Mouse (Mus musculus) heart, embryonic 11.5 days (tissue): ENCODE data around the gene Fam83g. TPM values are rescaled to one million over a fixed set of nuclear protein-coding genes. Genes with fewer than 3 reads are reported as not detected.

Experiments used
- ATAC-seq: fragments of 200-750 bp; cut with Nextera tagmentation; replicated peaks from 2 replicates; pipeline ENCODE4 v1.8.0; 2017; ENCODE audit warnings: moderate library complexity; ENCODE audit not compliant: insufficient number of reproducible peaks, low FRiP score, low TSS enrichment
- H3K27ac ChIP-seq: fragments of 300-500 bp; sonication (generic); 2 replicates; pipeline ENCODE4 v1.5.1; 2014; ENCODE audit warnings: mild to moderate bottlenecking, low read depth, low read length
- H3K27me3 ChIP-seq: fragments of 300-500 bp; sonication (generic); 2 replicates; pipeline ENCODE4 v1.6.1; 2014; ENCODE audit warnings: mild to moderate bottlenecking, low read length, mixed read lengths; ENCODE audit not compliant: control insufficient read depth, insufficient read depth
- H3K36me3 ChIP-seq: fragments of 300-500 bp; sonication (generic); 2 replicates; pipeline ENCODE4 v1.6.1; 2014; ENCODE audit warnings: mild to moderate bottlenecking, low read length, moderate library complexity, mixed read lengths; ENCODE audit not compliant: control insufficient read depth, insufficient read depth
- H3K4me1 ChIP-seq: fragments of 300-500 bp; sonication (generic); 2 replicates; pipeline ENCODE4 v1.6.1; 2014; ENCODE audit warnings: low read length; ENCODE audit not compliant: control insufficient read depth, insufficient read depth
- H3K4me2 ChIP-seq: fragments of 300-500 bp; sonication (generic); 2 replicates; pipeline ENCODE4 v1.6.1; 2014; ENCODE audit warnings: mild to moderate bottlenecking, moderate library complexity
- H3K4me3 ChIP-seq: fragments of 300-500 bp; sonication (generic); 2 replicates; pipeline ENCODE4 v1.5.1; 2014; ENCODE audit warnings: low read depth, low read length
- H3K9ac ChIP-seq: fragments of 300-500 bp; sonication (generic); 2 replicates; pipeline ENCODE4 v1.6.1; 2014; ENCODE audit warnings: mild to moderate bottlenecking, low read depth, low read length, moderate library complexity
- H3K9me3 ChIP-seq: fragments of 300-500 bp; sonication (generic); replicated peaks from 2 replicates; pipeline ENCODE4 v1.6.1; 2016; ENCODE audit warnings: low read length; ENCODE audit not compliant: control insufficient read depth
- WGBS: fragments of 180-500 bp; shearing (Covaris S2); extraction: QIAGEN DNeasy Blood & Tissue Kit; methylation state at CpG from one replicate; pipeline ENCODE4 v1.1.7; 2014; ENCODE audit not compliant: insufficient replicate concordance; 5-methylcytosine and 5-hydroxymethylcytosine counted together
- polyA plus RNA-seq: library from polyadenylated mRNA; unstranded; fragments of >200 nt; fragmentation: Nextera tagmentation; extraction: Ambion mirVana; gene quantifications from 2 replicates; pipeline ENCODE4 v1.2.1, GENCODE M21; 2014

Fam83g gene
- polyA plus RNA-seq, 1 experiment from 2014 or later, result 1.6 TPM

- H3K36me3 ChIP-seq, result no peaks in the 10 kb centered on the region
- H3K4me2 ChIP-seq, result no peak overlapping the region
- H3K9ac ChIP-seq, result no peak overlapping the region
- no peak overlapping the region for H3K4me3 ChIP-seq
- no peaks in the 10 kb centered on the region for H3K4me1 ChIP-seq
- H3K9me3 ChIP-seq, result no peaks in the 10 kb centered on the region
- 0 out of 2 replicates have a peak, but pooled peaks cover 2% of the 10 kb centered on the region for H3K27me3 ChIP-seq
- ATAC-seq, result no peak
- no peak overlapping the region for H3K27ac ChIP-seq
- WGBS, result 66% methylated on average over 6 of the region's 6 CpGs
These were observed 27.6 kb upstream of the Fam83g start for GRCm38 (mm10) chr11:61656148-61656850.

GRCm38 (mm10) chr11:61657432-61657831 is 26.5 kb upstream of the Fam83g start:
- Histone ChIP-seq H3K36me3 (no peaks in the 10 kb centered on the region), H3K9me3 (no peaks in the 10 kb centered on the region), H3K4me1 (no peaks in the 10 kb centered on the region), H3K9ac (no peak overlapping the region), H3K27me3 (0 out of 2 replicates have a peak, but pooled peaks cover 4% of the 10 kb centered on the region), H3K4me2 (no peak overlapping the region), H3K27ac (no peak overlapping the region), H3K4me3 (no peak overlapping the region)
- WGBS, result 63% methylated on average over 2 of the region's 2 CpGs
- ATAC-seq, result no peak

GRCm38 (mm10) chr11:61658360-61658922 is 25.4 kb upstream of the Fam83g start:
- no peak overlapping the region for H3K27ac ChIP-seq
- H3K4me2 ChIP-seq, result no peak overlapping the region
- H3K9me3 ChIP-seq, result no peaks in the 10 kb centered on the region
- no peak overlapping the region; the same call in 1 of the 2 replicates for H3K9ac ChIP-seq
- WGBS, result 86% methylated on average over 3 of the region's 3 CpGs
- no peaks in the 10 kb centered on the region for H3K36me3 ChIP-seq
- no peak overlapping the region for H3K4me3 ChIP-seq
- no peak for ATAC-seq
- no peaks in the 10 kb centered on the region for H3K4me1 ChIP-seq
- H3K27me3 ChIP-seq, result 0 out of 2 replicates have a peak, but pooled peaks cover 4% of the 10 kb centered on the region

GRCm38 (mm10) chr11:61659011-61659858 is 24.7 kb upstream of the Fam83g start:
- no peak overlapping the region for H3K4me3 ChIP-seq
- H3K9me3 ChIP-seq, result no peaks in the 10 kb centered on the region
- H3K4me1 ChIP-seq, result no peaks in the 10 kb centered on the region
- 71% methylated on average over 4 of the region's 4 CpGs for WGBS
- H3K36me3 ChIP-seq, result no peaks in the 10 kb centered on the region
- H3K27ac ChIP-seq, result no peak overlapping the region
- no peak for ATAC-seq
- H3K27me3 ChIP-seq, result 0 out of 2 replicates have a peak, but pooled peaks cover 4% of the 10 kb centered on the region
- no peak overlapping the region for H3K9ac ChIP-seq
- H3K4me2 ChIP-seq, result no peak overlapping the region

- ATAC-seq, result no peak
- 82% methylated on average over 8 of the region's 8 CpGs for WGBS
These were observed 23.9 kb upstream of the Fam83g start for GRCm38 (mm10) chr11:61660001-61660400.

GRCm38 (mm10) chr11:61660806-61661392 is 23.0 kb upstream of the Fam83g start:
- no peak overlapping the region for H3K27ac ChIP-seq
- H3K9me3 ChIP-seq, result no peaks in the 10 kb centered on the region
- H3K27me3 ChIP-seq, result 0 out of 2 replicates have a peak, but pooled peaks cover 4% of the 10 kb centered on the region
- no peak overlapping the region for H3K4me3 ChIP-seq
- no peaks in the 10 kb centered on the region for H3K36me3 ChIP-seq
- no peaks in the 10 kb centered on the region for H3K4me1 ChIP-seq
- H3K4me2 ChIP-seq, result no peak overlapping the region
- H3K9ac ChIP-seq, result no peak overlapping the region
- no peak for ATAC-seq
- WGBS, result 71% methylated on average over 7 of the region's 7 CpGs

More at GRCm38 (mm10) chr11:61660001-61660400, 23.9 kb upstream of the Fam83g start:
- no peak overlapping the region for H3K4me3 ChIP-seq
- no peak overlapping the region for H3K27ac ChIP-seq
- no peaks in the 10 kb centered on the region for H3K9me3 ChIP-seq
- H3K9ac ChIP-seq, result no peak overlapping the region
- H3K4me2 ChIP-seq, result no peak overlapping the region
- no peaks in the 10 kb centered on the region for H3K36me3 ChIP-seq
- H3K27me3 ChIP-seq, result 0 out of 2 replicates have a peak, but pooled peaks cover 4% of the 10 kb centered on the region
- no peaks in the 10 kb centered on the region for H3K4me1 ChIP-seq

GRCm38 (mm10) chr11:61662189-61662588 is 21.7 kb upstream of the Fam83g start:
- H3K27me3 ChIP-seq, result 0 out of 2 replicates have a peak, but pooled peaks cover 4% of the 10 kb centered on the region
- H3K4me2 ChIP-seq, result no peak overlapping the region
- H3K27ac ChIP-seq, result no peak overlapping the region
- H3K4me1 ChIP-seq, result no peaks in the 10 kb centered on the region
- ATAC-seq, result no peak
- H3K36me3 ChIP-seq, result no peaks in the 10 kb centered on the region
- H3K9ac ChIP-seq, result no peak overlapping the region
- WGBS, result 90% methylated on average over 5 of the region's 5 CpGs
- no peak overlapping the region for H3K4me3 ChIP-seq
- H3K9me3 ChIP-seq, result no peaks in the 10 kb centered on the region

GRCm38 (mm10) chr11:61665401-61665800 is 18.5 kb upstream of the Fam83g start:
- Histone ChIP-seq H3K27me3 (0 out of 2 replicates have a peak, but pooled peaks cover 2% of the 10 kb centered on the region), H3K9ac (0 out of 2 replicates have a peak overlapping the region, but pooled peaks have one; percentile 16), H3K4me3 (no peak overlapping the region), H3K27ac (no peak overlapping the region), H3K9me3 (no peaks in the 10 kb centered on the region), H3K36me3 (no peaks in the 10 kb centered on the region), H3K4me1 (no peaks in the 10 kb centered on the region; the same call in 1 of the 2 replicates), H3K4me2 (no peak overlapping the region)
- ATAC-seq, result no peak
- 70% methylated on average over 4 of the region's 4 CpGs for WGBS
